Mouse (Mus musculus) CH12.LX (cell line): ENCODE measurements around the gene Wdfy3. TPM values are rescaled to one million over a fixed set of nuclear protein-coding genes. Genes with fewer than 3 reads are reported as not detected.

ENCODE experiments used
- DNase-seq: peaks from one replicate; pipeline ENCODE4 v3.0.0-alpha.2; 2013; ENCODE audit errors: extremely low read depth
- H3K27ac ChIP-seq: 2 replicates; pipeline ENCODE4 v1.5.1; 2012; ENCODE audit warnings: low read depth, mild to moderate bottlenecking, control low read depth, moderate library complexity; ENCODE audit not compliant: insufficient read depth
- H3K27me3 ChIP-seq: replicated peaks from 2 replicates; pipeline ENCODE3; 2012; ENCODE audit warnings: inconsistent platforms
- H3K36me3 ChIP-seq, 2 experiments: replicated peaks in 1 of 2; 2 replicates each; pipeline versions ENCODE3 to v1.6.1; 2012; ENCODE audit warnings: inconsistent platforms in 1 of 2, low read length in 1 of 2, mild to moderate bottlenecking in 1 of 2, mixed read lengths in 1 of 2, moderate library complexity in 1 of 2; ENCODE audit not compliant: control insufficient read depth in 1 of 2, insufficient read depth in 1 of 2
- H3K4me1 ChIP-seq, 2 experiments: 2 replicates each; pipeline ENCODE4 v1.6.1; 2012; ENCODE audit warnings: inconsistent platforms in 1 of 2, moderate library complexity in 1 of 2; ENCODE audit not compliant: insufficient read depth in 2 of 2, control insufficient read depth in 1 of 2
- H3K4me2 ChIP-seq: 2 replicates; pipeline ENCODE4 v1.6.1; 2012; ENCODE audit warnings: low read depth, mild to moderate bottlenecking, control low read depth; ENCODE audit not compliant: poor library complexity, insufficient read depth, severe bottlenecking
- H3K4me3 ChIP-seq, 3 experiments: fragments of 150-350 bp in 1 of 3; sonication (generic) in 1 of 3; replicated peaks in 1 of 3; 2 replicates each; pipeline versions ENCODE3 to v1.5.1; 2011 to 2012; ENCODE audit warnings: low read depth in 2 of 3, low read length in 2 of 3, mild to moderate bottlenecking in 2 of 3, moderate library complexity in 2 of 3, control low read depth in 1 of 3, improper control_type of control experiment in 1 of 3, inconsistent platforms in 1 of 3, mixed read lengths in 1 of 3; ENCODE audit not compliant: poor library complexity in 1 of 3
- H3K79me2 ChIP-seq: replicated peaks from 2 replicates; pipeline ENCODE4 v1.6.1; 2012; ENCODE audit warnings: mild to moderate bottlenecking, moderate library complexity; ENCODE audit not compliant: control insufficient read depth, poor library complexity, insufficient read depth, severe bottlenecking; ENCODE audit errors: extremely low read depth
- H3K9ac ChIP-seq: 2 replicates; pipeline ENCODE4 v1.6.1; 2012; ENCODE audit warnings: low read depth, mild to moderate bottlenecking, control low read depth, moderate library complexity; ENCODE audit not compliant: insufficient read depth
- H3K9me3 ChIP-seq: replicated peaks from 2 replicates; pipeline ENCODE3; 2012; ENCODE audit warnings: low read length, inconsistent platforms, mixed read lengths
- BHLHE40 ChIP-seq: IDR thresholded peaks from 2 replicates; pipeline ENCODE4 v1.6.1; 2011; ENCODE audit warnings: mild to moderate bottlenecking, low read depth, low read length, improper control_type of control experiment
- CHD1 ChIP-seq: IDR thresholded peaks from 2 replicates; pipeline ENCODE4 v1.6.1; 2012; ENCODE audit warnings: low read depth, low read length, improper control_type of control experiment, inconsistent platforms
- CTCF ChIP-seq, 2 experiments: IDR thresholded peaks in 1 of 2; conservative IDR thresholded peaks in 1 of 2; 2 replicates each; pipeline ENCODE4 v1.5.1; 2011 to 2012; ENCODE audit warnings: low read depth in 2 of 2, low read length in 2 of 2, improper control_type of control experiment in 1 of 2, inconsistent platforms in 1 of 2, mild to moderate bottlenecking in 1 of 2, moderate library complexity in 1 of 2
- E2F4 ChIP-seq: IDR thresholded peaks from 2 replicates; pipeline ENCODE4 v1.6.1; 2011; ENCODE audit warnings: low read depth, low read length, improper control_type of control experiment; ENCODE audit not compliant: insufficient replicate concordance
- HCFC1 ChIP-seq: IDR thresholded peaks from 2 replicates; pipeline ENCODE4 v1.6.1; 2012; ENCODE audit warnings: low read depth, mild to moderate bottlenecking, inconsistent platforms, low read length, improper control_type of control experiment
- IRF4 ChIP-seq: IDR thresholded peaks from 2 replicates; pipeline ENCODE4 v1.6.1; 2014; ENCODE audit warnings: low read depth, mild to moderate bottlenecking, inconsistent platforms, low read length, improper control_type of control experiment
- JUND ChIP-seq: conservative IDR thresholded peaks from 2 replicates; pipeline ENCODE4 v1.6.1; 2011; ENCODE audit warnings: low read depth, low read length, improper control_type of control experiment
- MAFK ChIP-seq: IDR thresholded peaks from 2 replicates; pipeline ENCODE4 v1.6.1; 2011; ENCODE audit warnings: low read length, improper control_type of control experiment; ENCODE audit not compliant: insufficient replicate concordance
- MAX ChIP-seq: IDR thresholded peaks from 2 replicates; pipeline ENCODE4 v1.6.1; 2011; ENCODE audit warnings: low read length, improper control_type of control experiment
- MEF2A ChIP-seq: IDR thresholded peaks from 2 replicates; pipeline ENCODE4 v1.6.1; 2014; ENCODE audit warnings: low read depth, mild to moderate bottlenecking, inconsistent platforms, low read length, improper control_type of control experiment, borderline replicate concordance
- MXI1 ChIP-seq: IDR thresholded peaks from 2 replicates; pipeline ENCODE4 v1.6.1; 2011; ENCODE audit warnings: mild to moderate bottlenecking, low read depth, low read length, improper control_type of control experiment
- MYC ChIP-seq: IDR thresholded peaks from 2 replicates; pipeline ENCODE4 v1.6.1; 2011; ENCODE audit warnings: low read depth, mild to moderate bottlenecking, improper control_type of control experiment, low read length
- NELFE ChIP-seq: IDR thresholded peaks from 2 replicates; pipeline ENCODE4 v1.6.1; 2011; ENCODE audit warnings: low read depth, low read length, improper control_type of control experiment
- NRF1 ChIP-seq: IDR thresholded peaks from 2 replicates; pipeline ENCODE4 v1.6.1; 2014; ENCODE audit warnings: low read depth, mild to moderate bottlenecking, inconsistent platforms, low read length, improper control_type of control experiment, moderate library complexity
- POLR2A ChIP-seq: IDR thresholded peaks from 2 replicates; pipeline ENCODE4 v1.6.1; 2011; ENCODE audit warnings: low read depth, mild to moderate bottlenecking, improper control_type of control experiment, low read length
- POLR2AphosphoS2 ChIP-seq: IDR thresholded peaks from 2 replicates; pipeline ENCODE4 v1.6.1; 2011; ENCODE audit warnings: low read depth, low read length, improper control_type of control experiment
- RAD21 ChIP-seq: IDR thresholded peaks from 2 replicates; pipeline ENCODE4 v1.6.1; 2011; ENCODE audit warnings: low read depth, mild to moderate bottlenecking, low read length, improper control_type of control experiment, moderate library complexity
- RCOR1 ChIP-seq: conservative IDR thresholded peaks from 2 replicates; pipeline ENCODE4 v1.6.1; 2012; ENCODE audit warnings: low read depth, mild to moderate bottlenecking, inconsistent platforms, low read length, improper control_type of control experiment
- SMC3 ChIP-seq: IDR thresholded peaks from 2 replicates; pipeline ENCODE4 v1.6.1; 2011; ENCODE audit warnings: low read depth, low read length, improper control_type of control experiment
- UBTF ChIP-seq: IDR thresholded peaks from 2 replicates; pipeline ENCODE4 v1.6.1; 2012; ENCODE audit warnings: low read depth, mild to moderate bottlenecking, inconsistent platforms, low read length, improper control_type of control experiment, moderate library complexity
- USF1 ChIP-seq: IDR thresholded peaks from 2 replicates; pipeline ENCODE4 v1.6.1; 2014; ENCODE audit warnings: low read depth, mild to moderate bottlenecking, inconsistent platforms, low read length, improper control_type of control experiment
- USF2 ChIP-seq: conservative IDR thresholded peaks from 2 replicates; pipeline ENCODE4 v1.6.1; 2011; ENCODE audit warnings: low read depth, low read length, improper control_type of control experiment
- ZKSCAN1 ChIP-seq: IDR thresholded peaks from 2 replicates; pipeline ENCODE4 v1.6.1; 2012; ENCODE audit warnings: low read depth, inconsistent platforms, low read length, improper control_type of control experiment, borderline replicate concordance
- ZNF384 ChIP-seq: IDR thresholded peaks from 2 replicates; pipeline ENCODE4 v1.6.1; 2012; ENCODE audit warnings: low read depth, low read length, improper control_type of control experiment, inconsistent platforms
- dilution Hi-C: fragments of 300-500 bp; cut with MboI; formaldehyde crosslinking; loops from 2 replicates; pipeline ENCODE4 v1.14.3; 2020; ENCODE audit warnings: low sequenced_read_pairs; ENCODE audit not compliant: extremely low pct_unique_long_range_greater_than_20kb, extremely low pct_ligation_motif_present
- in situ Hi-C: fragments of 300-500 bp; cut with MboI; formaldehyde crosslinking; loops from 3 replicates; pipeline ENCODE4 v1.14.3; 2019; ENCODE audit warnings: low sequenced_read_pairs, low pct_ligation_motif_present, low pct_unique_long_range_greater_than_20kb, mixed read lengths
- polyA plus RNA-seq: library from polyadenylated mRNA; unstranded; fragments of >175 nt; gene quantifications from 2 replicates; pipeline ENCODE4 v1.2.1, GENCODE M21; 2012; ENCODE audit warnings: low read depth; ENCODE audit not compliant: insufficient read length
- total RNA-seq, 2 experiments: library from RNA; depleted of rRNA; stranded (reverse); fragments of 300-350 nt in 1 of 2; fragments of >200 nt in 1 of 2; gene quantifications; 2 replicates each; pipeline ENCODE4 v1.2.3; 2012 to 2014

Wdfy3 gene
- total and polyA plus RNA-seq, 3 experiments: not detected

DNA sequence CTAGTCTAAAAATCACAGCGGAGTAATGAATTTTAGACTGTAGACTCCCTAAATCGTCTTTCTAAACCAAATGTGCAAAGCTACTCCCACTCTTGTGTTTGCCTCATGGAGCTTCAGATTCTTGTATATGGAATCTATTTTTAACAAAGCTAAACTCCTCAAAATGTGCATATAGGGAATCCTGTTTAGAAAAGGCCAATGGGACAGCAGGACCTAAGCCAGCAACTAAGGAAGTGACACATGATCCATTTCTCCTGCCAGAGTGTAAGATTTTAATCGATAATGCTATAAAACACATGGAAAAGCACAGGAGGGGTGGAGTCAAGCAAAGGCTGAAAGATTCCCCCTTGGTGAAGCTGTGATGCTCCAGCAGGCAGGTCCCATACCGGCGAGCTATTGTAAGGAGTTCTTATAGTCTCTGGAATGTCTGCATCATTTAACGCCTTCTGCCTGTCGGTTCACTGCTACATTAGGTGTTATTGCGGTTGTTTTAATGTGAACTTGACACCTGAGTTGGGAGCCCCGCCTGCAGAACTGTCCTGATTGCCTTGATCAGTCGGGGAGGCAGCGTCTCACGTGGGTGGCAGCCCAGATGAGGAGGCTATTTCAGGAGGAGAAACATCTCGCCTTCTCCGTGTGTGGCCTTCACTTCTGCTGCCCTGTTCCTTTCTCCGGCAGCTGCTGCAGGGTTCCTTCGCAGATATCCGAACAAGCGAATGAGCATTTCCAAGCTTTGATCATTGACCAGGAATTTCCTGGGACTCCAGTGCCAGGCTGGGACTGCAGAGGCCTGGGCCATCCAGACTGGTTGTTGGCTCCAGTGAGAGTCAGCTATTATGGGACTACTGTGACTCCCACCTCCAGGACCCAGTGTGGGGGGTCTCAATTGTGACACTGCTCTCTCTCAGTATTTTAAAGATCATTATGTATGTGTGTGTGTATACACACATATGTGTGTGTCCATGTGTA is 15.3 kb upstream of the Wdfy3 start:
- no peaks in the 10 kb centered on the region for H3K9me3 ChIP-seq
- no peak for DNase-seq
- in situ Hi-C loops (no loop called here), dilution Hi-C loops (no loop called here)
- no peak overlapping the region for H3K9ac ChIP-seq
- H3K27ac ChIP-seq: no peak overlapping the region
- no peak overlapping the region for H3K4me2 ChIP-seq
- H3K4me3 ChIP-seq: no peak overlapping the region
- H3K36me3 ChIP-seq: no peaks in the 10 kb centered on the region
- no peaks in the 10 kb centered on the region for H3K4me1 ChIP-seq
- H3K79me2 ChIP-seq: no peaks in the 10 kb centered on the region
- TF ChIP-seq MAFK (no peak), HCFC1 (no peak), POLR2A (no peak), E2F4 (no peak), NRF1 (no peak), ZKSCAN1 (no peak), IRF4 (no peak), MYC (no peak), RAD21 (no peak), USF1 (no peak), CHD1 (no peak)
- H3K27me3 ChIP-seq: peaks cover 4% of the 10 kb centered on the region

DNA sequence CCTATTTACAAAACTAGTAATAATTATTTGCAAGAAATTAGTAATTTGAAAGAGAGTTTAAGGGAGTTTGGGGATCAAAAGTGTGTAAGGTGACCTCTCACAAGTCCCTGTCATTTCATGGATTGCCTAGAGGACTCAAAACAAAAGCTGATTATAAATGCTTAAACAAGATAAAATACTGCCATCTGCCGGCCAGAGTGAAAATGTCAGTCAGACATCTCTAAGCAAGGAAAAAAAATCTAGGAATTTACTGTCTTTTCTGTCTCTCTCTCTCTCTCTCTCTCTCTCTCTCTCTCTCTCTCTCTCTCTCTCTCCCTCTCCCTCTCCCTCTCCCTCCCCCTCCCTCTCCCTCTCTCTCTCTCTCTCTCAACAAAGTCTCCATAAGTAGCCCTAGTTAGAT is 4.4 kb upstream of the Wdfy3 start:
- Histone ChIP-seq H3K36me3 (no peaks in the 10 kb centered on the region), H3K27ac (no peak overlapping the region), H3K4me2 (no peak overlapping the region), H3K4me3 (no peak overlapping the region)
- TF ChIP-seq ZKSCAN1: no peak
- peak in 1 of 2 experiments; percentile 70; a peak in 2 of 4 replicates for TF ChIP-seq CTCF (conservative IDR thresholded peaks at IDR 0.05 in 1 of 2, IDR thresholded peaks at IDR 0.05 in 1 of 2; ENCODE audit: low read depth in 2 of 2, low read length in 2 of 2)
- TF ChIP-seq CHD1: no peak
- no peak for TF ChIP-seq BHLHE40
- TF ChIP-seq MEF2A: no peak
- no peak for TF ChIP-seq JUND
- TF ChIP-seq UBTF: no peak
- peak; percentile 71 for TF ChIP-seq RAD21
- TF ChIP-seq RCOR1: no peak
- no peak for TF ChIP-seq USF2
- TF ChIP-seq NELFE: no peak
- TF ChIP-seq MAFK: no peak
- no peak for TF ChIP-seq NRF1
- no peak for TF ChIP-seq POLR2AphosphoS2
- peak; percentile 42; the same call in 1 of the 2 replicates for TF ChIP-seq ZNF384
- no peak for TF ChIP-seq MAX
- TF ChIP-seq SMC3: peak; percentile 47
- no peak for TF ChIP-seq MXI1
- TF ChIP-seq, all 38 proteins: peak for 4
- Histone ChIP-seq H3K4me1 (no peaks in the 10 kb centered on the region), H3K79me2 (no peaks in the 10 kb centered on the region), H3K27me3 (peaks cover 3% of the 10 kb centered on the region), H3K9ac (no peak overlapping the region), H3K9me3 (peaks cover 8% of the 10 kb centered on the region)
- dilution Hi-C loops: no loop called here
- DNase-seq: peak; percentile 57
- in situ Hi-C loops: no loop called here
